Mouse (Mus musculus) left cerebral cortex, postnatal 4 days (tissue): ENCODE measurements at regions not wholly inside any gene's neighbourhood (a gene's known extent, or its start where the extent isn't known, plus 50 kb on each side); places are given as distances from the start of the nearest gene placed in this dataset.

Experiments used
- DNase-seq: peaks from one replicate; pipeline ENCODE4 v3.0.0-alpha.2; 2022
- intact Hi-C: fragments of 180-260 bp; cut with DNase I; formaldehyde crosslinking; loops from one replicate; pipeline ENCODE4 v1.15.1; 2025

DNA sequence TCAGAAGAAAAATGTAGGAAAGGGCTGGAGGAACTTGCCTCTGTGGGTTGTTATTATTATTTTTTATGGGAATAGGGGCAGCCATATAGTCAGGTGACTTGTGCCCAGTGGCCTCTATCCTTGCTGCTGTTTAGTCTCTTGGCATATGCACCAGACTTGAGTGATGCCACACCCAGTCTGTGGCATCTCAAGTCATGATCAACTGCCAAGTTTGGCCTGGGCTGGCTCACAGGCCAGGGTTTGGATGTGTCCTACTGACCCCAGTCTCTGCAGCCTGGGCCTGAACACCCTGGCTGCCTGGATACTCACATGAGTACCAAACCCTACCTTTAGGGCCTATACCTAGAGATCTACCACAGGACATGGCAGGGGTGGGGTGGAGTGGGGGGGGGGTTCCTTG lies 133.8 kb downstream of the Cyp26a1 start:
- no peak for DNase-seq
- intact Hi-C loops = no loop called here

DNA sequence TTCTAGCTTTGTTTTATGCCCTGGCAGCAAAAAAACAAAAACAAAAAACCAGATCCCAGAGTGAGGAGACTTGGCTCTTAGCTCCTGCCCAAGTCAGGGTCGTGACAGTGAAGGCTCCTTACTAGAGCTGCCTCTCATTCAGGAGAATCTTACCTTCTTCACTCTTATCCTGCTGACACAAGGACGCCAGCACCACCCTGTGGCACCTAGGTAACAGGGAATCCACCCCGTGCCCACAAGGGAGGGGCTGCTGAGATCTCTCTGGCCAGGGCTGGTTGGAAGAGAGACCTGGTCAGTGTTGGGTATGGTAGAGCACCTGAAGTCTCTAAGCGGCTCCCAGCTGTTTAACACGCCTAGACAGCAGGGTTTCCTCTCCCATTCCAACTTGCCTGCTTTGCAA lies 139.3 kb downstream of the Cyp26a1 start:
- DNase-seq = no peak
- intact Hi-C loops = no loop called here
